Mouse (Mus musculus) G1E-ER4 (cell line): Measurements from ENCODE around the gene Cks1b. TPM values are rescaled to one million over a fixed set of nuclear protein-coding genes. Genes with fewer than 3 reads are reported as not detected.

Experiments used
- GATA1 ChIP-seq: IDR thresholded peaks from one replicate; pipeline ENCODE4 v1.8.0; 2012; ENCODE audit warnings: low read length, inconsistent platforms
- polyA plus RNA-seq: library from polyadenylated mRNA; stranded (reverse); fragments of >175 nt; gene quantifications from 2 replicates; pipeline ENCODE4 v1.2.3, GENCODE M21; 2012

Gene Cks1b
- polyA plus RNA-seq, 1 experiment = 87.0 TPM

GRCm38 (mm10) chr3:89417131-89417530, 1.1 kb downstream of the Cks1b start:
- no peak for TF ChIP-seq GATA1

- TF ChIP-seq GATA1 = no peak
Observed at GRCm38 (mm10) chr3:89416158-89416557, 2.0 kb downstream of the Cks1b start.

GRCm38 (mm10) chr3:89411490-89412393, 6.4 kb downstream of the Cks1b start, which contains the start of gene Flad1:
Gene Flad1 (minus strand): TSS chr3:89411870.
- TF ChIP-seq GATA1 = no peak

- no peak for TF ChIP-seq GATA1
Observed at GRCm38 (mm10) chr3:89410864-89411263, 7.3 kb downstream of the Cks1b start.

GRCm38 (mm10) chr3:89409701-89410100, 8.5 kb downstream of the Cks1b start:
- TF ChIP-seq GATA1 = no peak

GRCm38 (mm10) chr3:89408448-89408847, 9.7 kb downstream of the Cks1b start:
- TF ChIP-seq GATA1 = no peak

- TF ChIP-seq GATA1 = no peak
Observed at GRCm38 (mm10) chr3:89406887-89407286, 11.3 kb downstream of the Cks1b start.

GRCm38 (mm10) chr3:89402693-89403092, 15.5 kb downstream of the Cks1b start, which contains the start of gene Lenep:
Gene Lenep (minus strand): TSS chr3:89402793.
- TF ChIP-seq GATA1 = no peak

- no peak for TF ChIP-seq GATA1
Observed at GRCm38 (mm10) chr3:89401329-89401728, 16.9 kb downstream of the Cks1b start.

GRCm38 (mm10) chr3:89396654-89397005, 21.6 kb downstream of the Cks1b start:
- TF ChIP-seq GATA1 = no peak

- TF ChIP-seq GATA1 = no peak
Observed at GRCm38 (mm10) chr3:89395806-89396653, 22.2 kb downstream of the Cks1b start.

GRCm38 (mm10) chr3:89395419-89395805, 22.8 kb downstream of the Cks1b start:
- no peak for TF ChIP-seq GATA1

GRCm38 (mm10) chr3:89394894-89395256, 23.3 kb downstream of the Cks1b start:
- TF ChIP-seq GATA1 = no peak

- TF ChIP-seq GATA1 = no peak
Observed at GRCm38 (mm10) chr3:89394006-89394893, 23.9 kb downstream of the Cks1b start, which contains the start of gene Zbtb7b. Gene Zbtb7b (minus strand): TSS chr3:89394776.

GRCm38 (mm10) chr3:89393605-89394004, 24.6 kb downstream of the Cks1b start:
- no peak for TF ChIP-seq GATA1
